Mouse (Mus musculus): ENCODE results near the gene Ppox. TPM values are rescaled to one million over a fixed set of nuclear protein-coding genes. Genes with fewer than 3 reads are reported as not detected.

The Ppox gene
- polyA plus RNA-seq, 1 experiment from 2014 or later = 53.0 TPM

DNA sequence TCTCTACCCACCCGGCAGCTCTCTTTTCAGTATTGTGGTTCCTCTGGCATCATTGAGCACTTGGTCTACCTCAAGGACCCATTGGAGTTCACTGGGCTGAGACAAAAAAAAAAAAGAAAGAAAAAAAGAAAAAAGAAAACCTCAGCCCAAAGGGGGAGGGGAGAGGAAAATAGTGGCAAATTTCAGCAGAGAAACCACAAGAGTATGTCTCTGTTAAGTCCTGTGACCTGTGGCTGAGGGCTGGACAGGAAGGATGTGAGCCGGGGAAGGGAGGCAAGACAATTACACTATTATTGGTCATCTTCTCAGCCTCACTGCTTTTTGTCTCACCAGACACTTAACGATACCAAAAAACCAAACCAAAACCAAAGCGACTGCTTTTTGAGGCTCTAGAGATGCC, 49.1 kb downstream of the Ppox start:
- Histone ChIP-seq H3K36me3 (peaks cover 36% of the 10 kb centered on the region), H3K4me3 (no peak overlapping the region)
- WGBS = 73% methylated on average over 4 of the region's 4 CpGs

DNA sequence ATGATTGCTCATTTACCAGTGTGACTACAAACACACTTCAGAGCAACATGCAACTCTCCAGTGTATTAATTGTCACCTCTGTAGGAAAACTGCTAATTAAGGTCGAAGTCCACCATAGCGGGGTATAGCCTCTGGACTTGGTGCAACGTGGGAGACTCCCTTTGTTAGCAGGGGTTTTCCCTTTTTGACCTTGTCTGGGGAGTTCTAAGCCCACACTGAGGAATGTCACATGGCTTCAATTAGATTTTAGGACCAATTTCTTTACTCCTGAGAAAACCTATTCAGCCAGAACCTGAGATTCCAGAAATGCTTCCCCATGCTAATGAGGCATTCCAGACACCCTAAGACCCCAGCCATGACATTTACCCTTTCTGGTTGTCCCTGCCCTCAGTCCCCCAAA, 50.8 kb downstream of the Ppox start:
- Histone ChIP-seq H3K27ac (replicated peaks) (peak overlapping the region; percentile 59), H3K4me1 (peaks cover 31% of the 10 kb centered on the region), H3K9me3 (replicated peaks) (no peaks in the 10 kb centered on the region), H3K4me3 (no peak overlapping the region), H3K36me3 (peaks cover 20% of the 10 kb centered on the region), H3K27me3 (ENCODE audit: low read depth, poor library complexity, severe bottlenecking) (no peaks in the 10 kb centered on the region)
- WGBS = 53% methylated on average over 3 of the region's 3 CpGs
- DNase-seq (ENCODE audit: low spot score) = no peak

More for the DNA sequence above, 49.1 kb downstream of the Ppox start:
- H3K27ac ChIP-seq (replicated peaks) = no peak overlapping the region
- no peak for DNase-seq (ENCODE audit: low spot score)
- H3K27me3 ChIP-seq (ENCODE audit: low read depth, poor library complexity, severe bottlenecking) = no peaks in the 10 kb centered on the region
- H3K9me3 ChIP-seq (replicated peaks) = no peaks in the 10 kb centered on the region
- peaks cover 29% of the 10 kb centered on the region for H3K4me1 ChIP-seq

- DNase-seq (ENCODE audit: low spot score) = no peak
- peak overlapping the region; percentile 59 for H3K27ac ChIP-seq (replicated peaks)
- H3K36me3 ChIP-seq = peaks cover 15% of the 10 kb centered on the region
- H3K4me3 ChIP-seq = no peak overlapping the region
- no peaks in the 10 kb centered on the region for H3K9me3 ChIP-seq (replicated peaks)
- no peaks in the 10 kb centered on the region for H3K27me3 ChIP-seq (ENCODE audit: low read depth, poor library complexity, severe bottlenecking)
- peaks cover 31% of the 10 kb centered on the region for H3K4me1 ChIP-seq
- 41% methylated on average over 6 of the region's 6 CpGs for WGBS
Observed at GRCm38 (mm10) chr1:171229750-171230149, 51.2 kb downstream of the Ppox start.

DNA sequence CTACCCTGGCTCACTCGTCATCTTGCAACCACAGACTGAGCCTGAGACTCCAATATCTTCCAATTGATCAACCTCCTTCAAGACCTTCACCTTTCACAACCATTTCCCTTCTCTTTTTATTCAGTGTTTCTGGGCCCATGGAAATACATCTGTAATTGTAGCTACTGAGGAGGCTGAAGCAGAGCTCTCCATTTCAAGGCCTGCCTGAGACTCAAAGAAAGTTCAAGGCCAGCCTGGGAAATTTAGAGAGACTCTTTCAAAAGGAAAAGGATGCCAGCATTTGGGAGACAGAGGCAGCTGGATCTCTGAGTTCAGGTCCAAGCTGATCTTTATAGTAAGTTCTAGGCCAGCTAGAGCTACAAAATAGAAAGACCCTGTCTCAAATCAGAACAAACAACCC, 53.1 kb downstream of the Ppox start:
- 85% methylated on average over 1 of the region's 1 CpGs for WGBS
- H3K36me3 ChIP-seq = no peaks in the 10 kb centered on the region

GRCm38 (mm10) chr1:171226780-171227179, 54.2 kb downstream of the Ppox start:
- Histone ChIP-seq H3K36me3 (no peaks in the 10 kb centered on the region), H3K9me3 (replicated peaks) (no peaks in the 10 kb centered on the region), H3K4me3 (no peak overlapping the region), H3K27me3 (ENCODE audit: low read depth, poor library complexity, severe bottlenecking) (no peaks in the 10 kb centered on the region), H3K4me1 (peaks cover 38% of the 10 kb centered on the region), H3K27ac (replicated peaks) (no peak overlapping the region)
- WGBS = 46% methylated on average over 4 of the region's 4 CpGs
- no peak for DNase-seq (ENCODE audit: low spot score)

More for the DNA sequence above, 53.1 kb downstream of the Ppox start:
- no peak for DNase-seq (ENCODE audit: low spot score)
- H3K4me1 ChIP-seq = peaks cover 33% of the 10 kb centered on the region
- H3K4me3 ChIP-seq = no peak overlapping the region
- no peaks in the 10 kb centered on the region for H3K27me3 ChIP-seq (ENCODE audit: low read depth, poor library complexity, severe bottlenecking)
- no peaks in the 10 kb centered on the region for H3K9me3 ChIP-seq (replicated peaks)
- H3K27ac ChIP-seq (replicated peaks) = no peak overlapping the region

Other genes starting within 250 kb of the Ppox start
- 5.5 and 7.8 TPM in 2 replicates for gene Fcgr3, start 216.3 kb downstream of the Ppox start, polyA plus RNA-seq (2016; fragmentation: Nextera tagmentation; extraction: Ambion mirVana)
- gene Cfap126, start 167.3 kb downstream of the Ppox start, polyA plus RNA-seq (2016; fragmentation: Nextera tagmentation; extraction: Ambion mirVana) = 2.8 and 2.9 TPM in 2 replicates
- 301 and 309 TPM in 2 replicates for gene Sdhc, start 130.6 kb downstream of the Ppox start, polyA plus RNA-seq (2016; fragmentation: Nextera tagmentation; extraction: Ambion mirVana)
- gene Mpz, start 130.5 kb downstream of the Ppox start, polyA plus RNA-seq (2016; fragmentation: Nextera tagmentation; extraction: Ambion mirVana) = 0.26 TPM in 1 of 2 replicates, not detected in the other
- 26.7 and 35.9 TPM in 2 replicates for gene Pcp4l1, start 84.9 kb downstream of the Ppox start, polyA plus RNA-seq (2016; fragmentation: Nextera tagmentation; extraction: Ambion mirVana)
- gene Nr1i3, start 67.2 kb downstream of the Ppox start, polyA plus RNA-seq (2016; fragmentation: Nextera tagmentation; extraction: Ambion mirVana) = 0.28 and 0.36 TPM in 2 replicates
- gene Tomm40l, start 58.7 kb downstream of the Ppox start, polyA plus RNA-seq (2016; fragmentation: Nextera tagmentation; extraction: Ambion mirVana) = 32.2 and 34.7 TPM in 2 replicates
- 4.1 and 4.4 TPM in 2 replicates for gene Apoa2, start 56.1 kb downstream of the Ppox start, polyA plus RNA-seq (2016; fragmentation: Nextera tagmentation; extraction: Ambion mirVana)
- 12.7 and 21.1 TPM in 2 replicates for gene Fcer1g, start 46.8 kb downstream of the Ppox start, polyA plus RNA-seq (2016; fragmentation: Nextera tagmentation; extraction: Ambion mirVana)
- gene Adamts4, start 30.8 kb downstream of the Ppox start, polyA plus RNA-seq (2016; fragmentation: Nextera tagmentation; extraction: Ambion mirVana) = 9.9 and 10.9 TPM in 2 replicates
- gene Ndufs2, start 29.8 kb downstream of the Ppox start, polyA plus RNA-seq (2016; fragmentation: Nextera tagmentation; extraction: Ambion mirVana) = 267 and 268 TPM in 2 replicates
- gene B4galt3, start 10.9 kb downstream of the Ppox start, polyA plus RNA-seq (2016; fragmentation: Nextera tagmentation; extraction: Ambion mirVana) = 63.5 and 69.5 TPM in 2 replicates
- 102 and 109 TPM in 2 replicates for gene Usp21, start 6.8 kb upstream of the Ppox start, polyA plus RNA-seq (2016; fragmentation: Nextera tagmentation; extraction: Ambion mirVana)
- 102 and 108 TPM in 2 replicates for gene Ufc1, start 13.8 kb upstream of the Ppox start, polyA plus RNA-seq (2016; fragmentation: Nextera tagmentation; extraction: Ambion mirVana)
- 48.5 and 48.9 TPM in 2 replicates for gene Dedd, start 48.0 kb upstream of the Ppox start, polyA plus RNA-seq (2016; fragmentation: Nextera tagmentation; extraction: Ambion mirVana)
- gene Nit1, start 64.5 kb upstream of the Ppox start, polyA plus RNA-seq (2016; fragmentation: Nextera tagmentation; extraction: Ambion mirVana) = 39.4 and 43.5 TPM in 2 replicates
- gene Pfdn2, start 64.5 kb upstream of the Ppox start, polyA plus RNA-seq (2016; fragmentation: Nextera tagmentation; extraction: Ambion mirVana) = 146 and 155 TPM in 2 replicates
- 1.8 and 2.3 TPM in 2 replicates for gene Klhdc9, start 79.6 kb upstream of the Ppox start, polyA plus RNA-seq (2016; fragmentation: Nextera tagmentation; extraction: Ambion mirVana)
- 0.60 and 1.2 TPM in 2 replicates for gene Nectin4, start 88.9 kb upstream of the Ppox start, polyA plus RNA-seq (2016; fragmentation: Nextera tagmentation; extraction: Ambion mirVana)
- gene Arhgap30, start 107.8 kb upstream of the Ppox start, polyA plus RNA-seq (2016; fragmentation: Nextera tagmentation; extraction: Ambion mirVana) = 0.69 and 0.87 TPM in 2 replicates
- 138 and 161 TPM in 2 replicates for gene Usf1, start 130.1 kb upstream of the Ppox start, polyA plus RNA-seq (2016; fragmentation: Nextera tagmentation; extraction: Ambion mirVana)
- 8.4 and 9.6 TPM in 2 replicates for gene Tstd1, start 137.7 kb upstream of the Ppox start, polyA plus RNA-seq (2016; fragmentation: Nextera tagmentation; extraction: Ambion mirVana)
- gene F11r, start 156.3 kb upstream of the Ppox start, polyA plus RNA-seq (2016; fragmentation: Nextera tagmentation; extraction: Ambion mirVana) = 14.0 TPM in 2 replicates
- gene Alyref2, start 222.3 kb upstream of the Ppox start, polyA plus RNA-seq (2016; fragmentation: Nextera tagmentation; extraction: Ambion mirVana) = 10.5 and 13.6 TPM in 2 replicates